Mouse (Mus musculus) erythroblast, embryonic 14.5 days (primary cell): ENCODE measurements around the gene S100a5.

Experiments
- GATA1 ChIP-seq: IDR thresholded peaks from 2 replicates; pipeline ENCODE4 v1.6.1; 2012; ENCODE audit warnings: low read length, inconsistent platforms, mixed read lengths
- TAL1 ChIP-seq: IDR thresholded peaks from 3 replicates; pipeline ENCODE4 v1.6.1; 2012; ENCODE audit warnings: low read length, inconsistent platforms, mixed read lengths

GRCm38 (mm10) chr3:90652878-90653508, 44.7 kb downstream of the S100a5 start:
- TF ChIP-seq GATA1 (no peak), TAL1 (no peak)
